Mouse (Mus musculus) lung, embryonic 16.5 days (tissue): ENCODE measurements around the gene Ttc28. TPM values are rescaled to one million over a fixed set of nuclear protein-coding genes. Genes with fewer than 3 reads are reported as not detected.

Source experiments
- ATAC-seq: fragments of 200-750 bp; cut with Nextera tagmentation; 2 replicates; pipeline ENCODE4 v1.8.0; 2017; ENCODE audit warnings: low read depth, mild to moderate bottlenecking, moderate library complexity
- H3K27ac ChIP-seq: fragments of 300-500 bp; sonication (generic); 2 replicates; pipeline ENCODE4 v1.5.1; 2014; ENCODE audit warnings: mild to moderate bottlenecking, control low read depth, low read length
- H3K27me3 ChIP-seq: fragments of 300-500 bp; sonication (generic); 2 replicates; pipeline ENCODE4 v1.6.1; 2014; ENCODE audit warnings: low read depth, low read length, mixed read lengths; ENCODE audit not compliant: control insufficient read depth, insufficient read depth
- H3K36me3 ChIP-seq: fragments of 300-500 bp; sonication (generic); 2 replicates; pipeline ENCODE4 v1.6.1; 2014; ENCODE audit warnings: low read length; ENCODE audit not compliant: control insufficient read depth, insufficient read depth
- H3K4me1 ChIP-seq: fragments of 300-500 bp; sonication (generic); replicated peaks from 2 replicates; pipeline ENCODE4 v1.6.1; 2014; ENCODE audit warnings: low read length, mixed read lengths; ENCODE audit not compliant: control insufficient read depth, insufficient read depth
- H3K4me2 ChIP-seq: fragments of 300-500 bp; sonication (generic); 2 replicates; pipeline ENCODE4 v1.6.1; 2014; ENCODE audit warnings: low read depth, low read length, control low read depth
- H3K4me3 ChIP-seq: fragments of 300-500 bp; sonication (generic); 2 replicates; pipeline ENCODE4 v1.5.1; 2014; ENCODE audit warnings: mild to moderate bottlenecking, low read length, control low read depth
- H3K9ac ChIP-seq: fragments of 300-500 bp; sonication (generic); 2 replicates; pipeline ENCODE4 v1.6.1; 2014; ENCODE audit warnings: low read length, control low read depth
- H3K9me3 ChIP-seq: fragments of 300-500 bp; sonication (generic); 2 replicates; pipeline ENCODE4 v1.6.1; 2016; ENCODE audit warnings: low read length; ENCODE audit not compliant: control insufficient read depth
- WGBS: fragments of 180-500 bp; shearing (Covaris S2); extraction: QIAGEN DNeasy Blood & Tissue Kit; methylation state at CpG from one replicate; pipeline ENCODE4 v1.1.7; 2014; 5-methylcytosine and 5-hydroxymethylcytosine counted together
- polyA plus RNA-seq: library from polyadenylated mRNA; unstranded; fragments of >200 nt; fragmentation: Nextera tagmentation; extraction: Ambion mirVana; gene quantifications from 2 replicates; pipeline ENCODE4 v1.2.1, GENCODE M21; 2015

Gene Ttc28
- polyA plus RNA-seq, 1 experiment from 2014 or later = 8.4 TPM

GRCm38 (mm10) chr5:111170383-111170782 lies 290.8 kb downstream of the Ttc28 start:
- no peak for ATAC-seq
- 52% methylated on average over 9 of the region's 9 CpGs for WGBS

GRCm38 (mm10) chr5:111175410-111175809 lies 295.8 kb downstream of the Ttc28 start:
- H3K9ac ChIP-seq = no peak overlapping the region
- no peaks in the 10 kb centered on the region for H3K9me3 ChIP-seq
- no peak for ATAC-seq
- no peaks in the 10 kb centered on the region for H3K27me3 ChIP-seq
- H3K4me3 ChIP-seq = no peak overlapping the region
- no peak overlapping the region for H3K4me2 ChIP-seq
- WGBS = 52% methylated on average over 12 of the region's 12 CpGs
- H3K4me1 ChIP-seq = peaks cover 17% of the 10 kb centered on the region
- H3K27ac ChIP-seq = no peak overlapping the region
- H3K36me3 ChIP-seq = no peaks in the 10 kb centered on the region

More at GRCm38 (mm10) chr5:111170383-111170782, 290.8 kb downstream of the Ttc28 start:
- no peak overlapping the region for H3K27ac ChIP-seq
- no peaks in the 10 kb centered on the region for H3K9me3 ChIP-seq
- H3K4me3 ChIP-seq = no peak overlapping the region
- H3K9ac ChIP-seq = no peak overlapping the region
- no peaks in the 10 kb centered on the region for H3K27me3 ChIP-seq
- H3K4me2 ChIP-seq = no peak overlapping the region
- no peaks in the 10 kb centered on the region for H3K36me3 ChIP-seq
- H3K4me1 ChIP-seq = no peaks in the 10 kb centered on the region

- no peak overlapping the region for H3K4me2 ChIP-seq
- 57% methylated on average over 9 of the region's 9 CpGs for WGBS
- H3K4me1 ChIP-seq = peaks cover 21% of the 10 kb centered on the region
- H3K9me3 ChIP-seq = no peaks in the 10 kb centered on the region
- no peak overlapping the region for H3K9ac ChIP-seq
- no peaks in the 10 kb centered on the region for H3K27me3 ChIP-seq
- H3K36me3 ChIP-seq = no peaks in the 10 kb centered on the region
- no peak overlapping the region for H3K27ac ChIP-seq
- no peak overlapping the region for H3K4me3 ChIP-seq
- no peak for ATAC-seq
Measured at GRCm38 (mm10) chr5:111175842-111176241, 296.2 kb downstream of the Ttc28 start.

GRCm38 (mm10) chr5:111176441-111176840 lies 296.8 kb downstream of the Ttc28 start:
- Histone ChIP-seq H3K36me3 (no peaks in the 10 kb centered on the region), H3K4me2 (no peak overlapping the region), H3K9me3 (no peaks in the 10 kb centered on the region), H3K27me3 (no peaks in the 10 kb centered on the region), H3K4me3 (no peak overlapping the region), H3K27ac (no peak overlapping the region), H3K9ac (no peak overlapping the region), H3K4me1 (peaks cover 25% of the 10 kb centered on the region)
- ATAC-seq = no peak
- WGBS = 75% methylated on average over 13 of the region's 13 CpGs

- H3K27ac ChIP-seq = peak overlapping the region; percentile 52
- WGBS = 56% methylated on average over 21 of the region's 21 CpGs
- H3K9ac ChIP-seq = no peak overlapping the region; the same call in 1 of the 2 replicates
- H3K27me3 ChIP-seq = no peaks in the 10 kb centered on the region
- H3K4me1 ChIP-seq = peaks cover 27% of the 10 kb centered on the region
- H3K36me3 ChIP-seq = 0 out of 2 replicates have a peak, but pooled peaks cover 2% of the 10 kb centered on the region
- no peaks in the 10 kb centered on the region for H3K9me3 ChIP-seq
- peak overlapping the region; percentile 32 for H3K4me2 ChIP-seq
- ATAC-seq = peak; percentile 51; the same call in 1 of the 2 replicates
- H3K4me3 ChIP-seq = peak overlapping the region; percentile 14; the same call in 1 of the 2 replicates
Measured at GRCm38 (mm10) chr5:111178324-111179076, 298.9 kb downstream of the Ttc28 start.

- ATAC-seq = no peak
Measured at GRCm38 (mm10) chr5:111179651-111180050, 300.0 kb downstream of the Ttc28 start.

GRCm38 (mm10) chr5:111180091-111181053 lies 300.8 kb downstream of the Ttc28 start:
- ATAC-seq = peak; percentile 54; the same call in 1 of the 2 replicates
- Histone ChIP-seq H3K9ac (0 out of 2 replicates have a peak overlapping the region, but pooled peaks have one; percentile 26), H3K27ac (no peak overlapping the region), H3K4me3 (no peak overlapping the region), H3K4me2 (no peak overlapping the region), H3K4me1 (peaks cover 27% of the 10 kb centered on the region), H3K9me3 (no peaks in the 10 kb centered on the region), H3K36me3 (0 out of 2 replicates have a peak, but pooled peaks cover 3% of the 10 kb centered on the region), H3K27me3 (no peaks in the 10 kb centered on the region)
- WGBS = 54% methylated on average over 25 of the region's 25 CpGs

More at GRCm38 (mm10) chr5:111179651-111180050, 300.0 kb downstream of the Ttc28 start:
- Histone ChIP-seq H3K4me1 (peaks cover 27% of the 10 kb centered on the region), H3K27ac (no peak overlapping the region), H3K4me3 (no peak overlapping the region), H3K36me3 (0 out of 2 replicates have a peak, but pooled peaks cover 3% of the 10 kb centered on the region), H3K4me2 (no peak overlapping the region), H3K27me3 (no peaks in the 10 kb centered on the region), H3K9me3 (no peaks in the 10 kb centered on the region), H3K9ac (no peak overlapping the region)
- 49% methylated on average over 7 of the region's 7 CpGs for WGBS

GRCm38 (mm10) chr5:111181204-111181912 lies 301.8 kb downstream of the Ttc28 start:
- WGBS = 64% methylated on average over 7 of the region's 7 CpGs
- 0 out of 2 replicates have a peak, but pooled peaks cover 3% of the 10 kb centered on the region for H3K36me3 ChIP-seq
- ATAC-seq = no peak
- no peak overlapping the region for H3K27ac ChIP-seq
- no peaks in the 10 kb centered on the region for H3K9me3 ChIP-seq
- no peak overlapping the region for H3K9ac ChIP-seq
- H3K4me2 ChIP-seq = no peak overlapping the region
- no peaks in the 10 kb centered on the region for H3K27me3 ChIP-seq
- no peak overlapping the region for H3K4me3 ChIP-seq
- H3K4me1 ChIP-seq = peaks cover 24% of the 10 kb centered on the region
